Mouse (Mus musculus) stomach, postnatal 0 days (tissue): Measurements from ENCODE around the gene Slc44a3.

ENCODE experiments used
- CTCF ChIP-seq: IDR thresholded peaks from 2 replicates; pipeline ENCODE4 v1.5.1; 2016; ENCODE audit warnings: antibody characterized with exemption, low read depth, mild to moderate bottlenecking, moderate library complexity
- EP300 ChIP-seq: optimal IDR thresholded peaks from 2 replicates; pipeline ENCODE3; 2016; ENCODE audit warnings: antibody characterized with exemption

DNA sequence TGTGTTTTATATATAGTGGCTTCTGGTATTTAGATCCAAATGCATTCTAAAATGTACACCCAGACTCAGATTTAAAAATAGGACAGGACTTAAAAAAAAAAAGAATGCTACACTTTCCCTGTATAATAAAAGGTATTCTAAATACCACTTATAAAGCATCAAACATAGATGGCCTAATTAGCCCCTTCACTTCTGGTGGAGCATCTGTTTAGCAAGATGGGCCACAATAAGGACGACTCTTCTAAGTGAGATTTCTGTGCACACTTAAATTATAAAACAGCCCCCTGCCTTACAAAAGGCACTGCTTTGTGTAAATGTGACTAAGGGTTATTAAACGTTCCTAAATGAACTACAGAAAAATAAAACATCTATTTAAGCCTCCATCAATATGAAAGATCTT, 47.0 kb downstream of the Slc44a3 start:
- TF ChIP-seq EP300 (no peak), CTCF (no peak)
